Mouse (Mus musculus) lung, postnatal 0 days (tissue): ENCODE results near the gene Klhdc8a.

ENCODE experiments used
- CTCF ChIP-seq: IDR thresholded peaks from 2 replicates; pipeline ENCODE4 v1.5.1; 2016; ENCODE audit warnings: antibody characterized with exemption, mild to moderate bottlenecking
- EP300 ChIP-seq: IDR thresholded peaks from 2 replicates; pipeline ENCODE4 v1.6.1; 2016; ENCODE audit warnings: antibody characterized with exemption, mild to moderate bottlenecking, control low read depth

DNA sequence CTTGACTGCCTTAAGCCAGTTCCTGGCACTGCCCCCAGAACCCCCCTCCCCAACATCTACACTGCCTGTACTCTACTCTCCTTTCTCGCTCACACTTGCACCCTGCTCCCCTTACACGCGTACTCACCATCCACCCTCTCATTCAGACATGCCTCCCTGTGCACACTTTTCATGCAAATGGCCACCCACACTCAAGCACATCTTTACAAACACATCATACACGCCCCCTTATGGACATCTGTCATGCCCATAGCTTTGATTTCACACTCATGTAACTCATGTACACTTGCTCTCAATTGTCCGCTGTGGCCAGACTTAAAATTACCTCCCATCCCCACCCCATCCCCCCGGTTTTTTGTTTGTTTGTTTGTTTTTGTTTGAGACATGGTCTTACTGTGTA lies 9.5 kb downstream of the Klhdc8a start:
- TF ChIP-seq CTCF, result 0 out of 2 replicates have a peak, but pooled peaks have one; percentile 4
- no peak for TF ChIP-seq EP300
